Mouse (Mus musculus) bone marrow macrophage, adult 2 months (primary cell): ENCODE measurements around the gene Vwa5b2.

Source experiments
- CTCF ChIP-seq: IDR thresholded peaks from 2 replicates; pipeline ENCODE4 v1.5.1; 2012; ENCODE audit warnings: low read depth, mild to moderate bottlenecking, low read length, moderate library complexity
- POLR2A ChIP-seq: IDR thresholded peaks from 2 replicates; pipeline ENCODE4 v1.6.1; 2012; ENCODE audit warnings: mild to moderate bottlenecking, low read depth, low read length, borderline replicate concordance

- TF ChIP-seq POLR2A (no peak), CTCF (no peak)
Measured at GRCm38 (mm10) chr16:20629731-20630634, 40.7 kb downstream of the Vwa5b2 start, which contains the start of gene Ece2.
